Mouse (Mus musculus): ENCODE measurements around the gene Stat3. TPM values are rescaled to one million over a fixed set of nuclear protein-coding genes. Genes with fewer than 3 reads are reported as not detected.
A peak's percentile ranks its signal among the peaks of the same experiment; 100 is the strongest.

Stat3 gene
- polyA plus RNA-seq, 1 experiment from 2014 or later: 25.6 TPM

- no peaks in the 10 kb centered on the region for H3K9me3 ChIP-seq (ENCODE audit: control insufficient read depth, low read length)
- 3% methylated on average over 14 of the region's 14 CpGs for WGBS
- no peak overlapping the region for H3K27ac ChIP-seq (ENCODE audit: low read depth, low read length)
- H3K9ac ChIP-seq (ENCODE audit: low read depth, low read length): no peak overlapping the region
- peaks cover 8% of the 10 kb centered on the region; the same call in 1 of the 2 replicates for H3K4me1 ChIP-seq (replicated peaks; ENCODE audit: control insufficient read depth, insufficient read depth, low read length)
- no peak for ATAC-seq (ENCODE audit: low FRiP score)
- peak; percentile 80 for DNase-seq (ENCODE audit: low spot score)
- no peaks in the 10 kb centered on the region for H3K36me3 ChIP-seq (ENCODE audit: control insufficient read depth, insufficient read depth, low read length)
- H3K4me2 ChIP-seq (replicated peaks; ENCODE audit: low read depth, low read length): peak overlapping the region; percentile 39; the same call in 1 of the 2 replicates
- H3K4me3 ChIP-seq (ENCODE audit: low read depth, low read length): peak overlapping the region; percentile 18; the same call in 1 of the 2 replicates
- peaks cover 26% of the 10 kb centered on the region for H3K27me3 ChIP-seq (ENCODE audit: control insufficient read depth, insufficient read depth, low read length)
Observed at GRCm38 (mm10) chr11:100959464-100959810, 20.1 kb upstream of the Stat3 start.

DNA sequence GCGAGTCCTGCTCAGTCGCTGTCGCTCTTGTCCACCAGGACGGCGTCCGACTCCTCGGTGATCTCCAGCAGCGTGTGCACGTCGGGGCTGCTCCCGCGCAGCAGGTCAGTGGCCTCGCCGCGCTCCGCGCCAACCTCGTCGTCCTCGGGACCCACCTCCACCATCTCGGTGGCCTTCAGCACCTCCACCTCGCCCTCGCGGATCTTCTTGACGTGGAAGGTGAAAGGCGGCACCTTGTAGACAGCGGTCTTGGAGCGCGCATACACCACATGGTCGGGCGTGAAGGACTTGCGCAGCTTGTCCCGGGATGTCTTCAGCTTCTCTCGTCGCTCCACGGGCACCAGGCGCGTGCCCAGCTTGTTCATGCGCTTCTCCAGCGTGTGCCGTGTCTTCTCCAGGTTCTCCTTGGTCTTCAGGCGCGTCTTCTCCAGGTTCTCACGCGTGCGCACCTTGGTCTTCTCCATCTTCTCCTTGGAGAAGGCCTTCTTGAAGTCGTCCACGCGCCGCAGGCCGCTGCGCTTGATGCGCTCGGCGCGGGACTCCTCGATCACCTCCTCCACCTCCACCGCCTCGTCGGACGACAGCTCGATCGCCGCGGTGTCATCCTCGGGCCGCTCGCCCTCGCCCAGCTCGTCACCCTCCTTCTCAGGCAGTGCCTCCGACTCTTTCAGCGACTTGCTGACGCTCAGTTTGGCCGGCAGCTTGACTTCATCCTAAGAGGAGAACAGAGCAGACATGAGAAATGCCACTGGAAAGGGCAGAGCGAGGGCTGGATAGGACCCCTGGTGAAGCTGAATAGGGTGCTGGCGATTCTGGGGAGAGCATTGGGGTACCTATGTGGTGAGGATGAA is 19.5 kb upstream of the Stat3 start:
- DNase-seq (ENCODE audit: low spot score): no peak
- Histone ChIP-seq H3K4me2 (replicated peaks; ENCODE audit: low read depth, low read length) (peak overlapping the region; percentile 39), H3K4me3 (ENCODE audit: low read depth, low read length) (peak overlapping the region; percentile 18), H3K9ac (ENCODE audit: low read depth, low read length) (no peak overlapping the region), H3K4me1 (replicated peaks; ENCODE audit: control insufficient read depth, insufficient read depth, low read length) (peaks cover 8% of the 10 kb centered on the region; the same call in 1 of the 2 replicates), H3K9me3 (ENCODE audit: control insufficient read depth, low read length) (no peaks in the 10 kb centered on the region), H3K36me3 (ENCODE audit: control insufficient read depth, insufficient read depth, low read length) (no peaks in the 10 kb centered on the region), H3K27ac (ENCODE audit: low read depth, low read length) (no peak overlapping the region), H3K27me3 (ENCODE audit: control insufficient read depth, insufficient read depth, low read length) (peaks cover 26% of the 10 kb centered on the region)
- 7% methylated on average over 76 of the region's 76 CpGs for WGBS
- no peak for ATAC-seq (ENCODE audit: low FRiP score)

GRCm38 (mm10) chr11:100957915-100958469 is 18.7 kb upstream of the Stat3 start:
- WGBS: 26% methylated on average over 6 of the region's 6 CpGs
- H3K27me3 ChIP-seq (ENCODE audit: control insufficient read depth, insufficient read depth, low read length): peaks cover 26% of the 10 kb centered on the region
- H3K9me3 ChIP-seq (ENCODE audit: control insufficient read depth, low read length): no peaks in the 10 kb centered on the region
- H3K4me2 ChIP-seq (replicated peaks; ENCODE audit: low read depth, low read length): no peak overlapping the region
- H3K4me3 ChIP-seq (ENCODE audit: low read depth, low read length): no peak overlapping the region
- DNase-seq (ENCODE audit: low spot score) (no peak), ATAC-seq (ENCODE audit: low FRiP score) (no peak)
- no peaks in the 10 kb centered on the region for H3K36me3 ChIP-seq (ENCODE audit: control insufficient read depth, insufficient read depth, low read length)
- peaks cover 8% of the 10 kb centered on the region; the same call in 1 of the 2 replicates for H3K4me1 ChIP-seq (replicated peaks; ENCODE audit: control insufficient read depth, insufficient read depth, low read length)
- H3K9ac ChIP-seq (ENCODE audit: low read depth, low read length): no peak overlapping the region
- H3K27ac ChIP-seq (ENCODE audit: low read depth, low read length): no peak overlapping the region

GRCm38 (mm10) chr11:100957244-100957643 is 17.9 kb upstream of the Stat3 start:
- H3K4me2 ChIP-seq (replicated peaks; ENCODE audit: low read depth, low read length): no peak overlapping the region
- no peak overlapping the region for H3K9ac ChIP-seq (ENCODE audit: low read depth, low read length)
- DNase-seq (ENCODE audit: low spot score) (peak; percentile 96), ATAC-seq (ENCODE audit: low FRiP score) (no peak)
- 3% methylated on average over 5 of the region's 5 CpGs for WGBS
- H3K27me3 ChIP-seq (ENCODE audit: control insufficient read depth, insufficient read depth, low read length): peaks cover 26% of the 10 kb centered on the region
- H3K36me3 ChIP-seq (ENCODE audit: control insufficient read depth, insufficient read depth, low read length): no peaks in the 10 kb centered on the region
- H3K9me3 ChIP-seq (ENCODE audit: control insufficient read depth, low read length): no peaks in the 10 kb centered on the region
- H3K27ac ChIP-seq (ENCODE audit: low read depth, low read length): no peak overlapping the region
- H3K4me3 ChIP-seq (ENCODE audit: low read depth, low read length): no peak overlapping the region
- peaks cover 8% of the 10 kb centered on the region; the same call in 1 of the 2 replicates for H3K4me1 ChIP-seq (replicated peaks; ENCODE audit: control insufficient read depth, insufficient read depth, low read length)

GRCm38 (mm10) chr11:100949540-100949939 is 10.2 kb upstream of the Stat3 start:
- DNase-seq (ENCODE audit: low spot score) (no peak), ATAC-seq (ENCODE audit: low FRiP score) (no peak)
- WGBS: 96% methylated on average over 1 of the region's 1 CpGs
- Histone ChIP-seq H3K4me2 (replicated peaks; ENCODE audit: low read depth, low read length) (no peak overlapping the region), H3K27me3 (ENCODE audit: control insufficient read depth, insufficient read depth, low read length) (no peaks in the 10 kb centered on the region), H3K9me3 (ENCODE audit: control insufficient read depth, low read length) (no peaks in the 10 kb centered on the region), H3K9ac (ENCODE audit: low read depth, low read length) (no peak overlapping the region), H3K36me3 (ENCODE audit: control insufficient read depth, insufficient read depth, low read length) (no peaks in the 10 kb centered on the region), H3K4me1 (replicated peaks; ENCODE audit: control insufficient read depth, insufficient read depth, low read length) (no peaks in the 10 kb centered on the region), H3K27ac (ENCODE audit: low read depth, low read length) (no peak overlapping the region), H3K4me3 (ENCODE audit: low read depth, low read length) (no peak overlapping the region)

DNA sequence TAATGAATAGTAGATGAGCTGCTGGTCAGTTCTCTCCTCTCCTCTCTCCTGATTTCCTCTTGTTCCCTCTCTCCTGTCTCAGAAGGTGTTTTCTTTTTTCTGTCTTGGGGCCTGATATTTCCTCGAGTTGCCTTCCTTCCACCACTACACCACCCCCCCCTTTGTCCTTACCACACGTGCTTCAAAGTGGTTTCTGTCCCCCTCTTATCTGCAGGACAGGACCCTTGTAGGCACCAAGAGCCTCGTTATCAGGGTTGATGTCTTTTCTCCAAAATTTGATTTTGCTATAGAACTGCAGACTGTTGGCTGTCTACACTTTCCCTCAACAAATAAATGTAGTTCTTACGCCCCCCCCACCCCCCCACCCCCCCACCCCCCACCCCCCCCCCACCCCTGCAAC is 9.0 kb upstream of the Stat3 start:
- H3K9ac ChIP-seq (ENCODE audit: low read depth, low read length): no peak overlapping the region
- no peaks in the 10 kb centered on the region for H3K36me3 ChIP-seq (ENCODE audit: control insufficient read depth, insufficient read depth, low read length)
- DNase-seq (ENCODE audit: low spot score) (no peak), ATAC-seq (ENCODE audit: low FRiP score) (no peak)
- H3K4me2 ChIP-seq (replicated peaks; ENCODE audit: low read depth, low read length): no peak overlapping the region
- H3K4me3 ChIP-seq (ENCODE audit: low read depth, low read length): no peak overlapping the region
- H3K27me3 ChIP-seq (ENCODE audit: control insufficient read depth, insufficient read depth, low read length): no peaks in the 10 kb centered on the region
- H3K27ac ChIP-seq (ENCODE audit: low read depth, low read length): no peak overlapping the region
- no peaks in the 10 kb centered on the region for H3K4me1 ChIP-seq (replicated peaks; ENCODE audit: control insufficient read depth, insufficient read depth, low read length)
- H3K9me3 ChIP-seq (ENCODE audit: control insufficient read depth, low read length): no peaks in the 10 kb centered on the region
- WGBS: 51% methylated on average over 4 of the region's 4 CpGs

- Histone ChIP-seq H3K27ac (ENCODE audit: low read depth, low read length) (no peak overlapping the region), H3K4me1 (replicated peaks; ENCODE audit: control insufficient read depth, insufficient read depth, low read length) (no peaks in the 10 kb centered on the region), H3K9ac (ENCODE audit: low read depth, low read length) (no peak overlapping the region), H3K27me3 (ENCODE audit: control insufficient read depth, insufficient read depth, low read length) (no peaks in the 10 kb centered on the region), H3K4me3 (ENCODE audit: low read depth, low read length) (no peak overlapping the region), H3K36me3 (ENCODE audit: control insufficient read depth, insufficient read depth, low read length) (no peaks in the 10 kb centered on the region), H3K9me3 (ENCODE audit: control insufficient read depth, low read length) (no peaks in the 10 kb centered on the region), H3K4me2 (replicated peaks; ENCODE audit: low read depth, low read length) (no peak overlapping the region)
- no peak for ATAC-seq (ENCODE audit: low FRiP score)
- no peak for DNase-seq (ENCODE audit: low spot score)
Observed at GRCm38 (mm10) chr11:100947548-100947947, 8.2 kb upstream of the Stat3 start.

DNA sequence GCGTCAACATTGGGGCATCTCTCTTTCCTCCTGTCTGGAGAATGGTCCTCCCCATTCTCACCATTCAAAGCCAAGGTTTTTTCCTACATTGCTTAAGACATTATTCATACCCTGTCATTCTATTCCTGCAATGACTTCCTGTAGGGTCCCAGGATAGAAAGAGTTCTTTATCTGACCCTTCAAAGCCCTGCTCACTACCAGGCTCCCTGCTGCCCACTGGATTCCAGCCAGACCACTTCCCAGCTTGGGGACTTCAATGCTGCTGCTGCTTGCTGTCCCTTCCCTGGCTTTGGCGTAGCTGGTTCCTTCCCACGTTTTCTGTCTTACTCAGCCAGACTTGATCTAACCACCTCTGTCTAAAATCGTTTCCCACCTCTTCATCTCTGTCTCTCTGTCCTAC is 7.5 kb upstream of the Stat3 start:
- Histone ChIP-seq H3K27me3 (ENCODE audit: control insufficient read depth, insufficient read depth, low read length) (no peaks in the 10 kb centered on the region), H3K4me1 (replicated peaks; ENCODE audit: control insufficient read depth, insufficient read depth, low read length) (no peaks in the 10 kb centered on the region), H3K9ac (ENCODE audit: low read depth, low read length) (no peak overlapping the region), H3K36me3 (ENCODE audit: control insufficient read depth, insufficient read depth, low read length) (no peaks in the 10 kb centered on the region), H3K27ac (ENCODE audit: low read depth, low read length) (no peak overlapping the region), H3K4me3 (ENCODE audit: low read depth, low read length) (no peak overlapping the region), H3K9me3 (ENCODE audit: control insufficient read depth, low read length) (no peaks in the 10 kb centered on the region), H3K4me2 (replicated peaks; ENCODE audit: low read depth, low read length) (no peak overlapping the region)
- no peak for ATAC-seq (ENCODE audit: low FRiP score)
- no peak for DNase-seq (ENCODE audit: low spot score)
- 54% methylated on average over 4 of the region's 4 CpGs for WGBS

DNA sequence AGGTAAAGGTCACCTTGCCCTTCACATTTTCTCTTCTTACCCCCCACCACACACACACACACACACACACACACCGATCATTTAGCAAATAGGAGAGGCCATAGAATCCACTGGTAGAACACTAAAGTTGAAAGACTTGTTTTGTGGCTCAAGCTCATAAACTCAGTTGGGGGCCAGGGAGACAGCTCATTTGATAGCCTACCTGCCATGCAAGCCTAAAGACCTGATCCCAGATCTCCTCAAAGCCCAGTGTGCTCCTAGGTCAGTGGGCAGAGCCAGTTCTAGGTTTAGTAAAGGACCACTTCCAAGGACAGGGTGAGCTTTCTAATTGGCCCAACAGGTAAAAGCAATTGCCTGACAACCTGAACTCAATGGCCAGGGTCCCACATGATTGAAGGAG is 3.0 kb upstream of the Stat3 start:
- DNase-seq (ENCODE audit: low spot score): no peak
- no peaks in the 10 kb centered on the region for H3K36me3 ChIP-seq (ENCODE audit: control insufficient read depth, insufficient read depth, low read length)
- H3K27me3 ChIP-seq (ENCODE audit: control insufficient read depth, insufficient read depth, low read length): no peaks in the 10 kb centered on the region
- H3K4me1 ChIP-seq (replicated peaks; ENCODE audit: control insufficient read depth, insufficient read depth, low read length): no peaks in the 10 kb centered on the region
- H3K9ac ChIP-seq (ENCODE audit: low read depth, low read length): no peak overlapping the region
- no peak overlapping the region for H3K4me3 ChIP-seq (ENCODE audit: low read depth, low read length)
- no peak for ATAC-seq (ENCODE audit: low FRiP score)
- 100% methylated on average over 1 of the region's 1 CpGs for WGBS
- no peak overlapping the region for H3K4me2 ChIP-seq (replicated peaks; ENCODE audit: low read depth, low read length)
- H3K9me3 ChIP-seq (ENCODE audit: control insufficient read depth, low read length): no peaks in the 10 kb centered on the region
- H3K27ac ChIP-seq (ENCODE audit: low read depth, low read length): no peak overlapping the region

Data from hindbrain, embryonic 11.5 days (tissue).